Mouse (Mus musculus): ENCODE measurements around the gene Basp1. TPM values are rescaled to one million over a fixed set of nuclear protein-coding genes. Genes with fewer than 3 reads are reported as not detected.

Gene Basp1
- polyA plus RNA-seq, 1 experiment = 110 TPM

DNA sequence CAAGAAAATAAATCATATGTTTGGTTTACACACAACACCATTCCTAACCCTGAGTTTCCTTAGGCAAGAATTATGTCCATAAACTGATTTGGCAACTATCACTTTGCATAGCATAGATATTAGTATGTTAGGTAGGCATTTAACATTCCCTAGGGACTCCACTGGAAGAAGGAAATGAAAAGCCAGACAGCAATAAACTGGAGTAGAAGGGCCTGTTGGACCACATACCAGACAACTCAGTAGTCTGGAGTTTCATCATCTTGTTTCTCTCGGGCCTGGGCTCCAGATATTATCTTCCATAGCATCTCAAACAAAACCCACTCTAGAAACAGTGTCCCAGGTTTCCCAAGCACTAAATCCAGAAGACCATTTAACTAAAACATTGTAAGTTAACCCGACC lies 91.0 kb downstream of the Basp1 start:
- H3K27me3 ChIP-seq (ENCODE audit: control insufficient read depth, insufficient read depth, low read length, poor library complexity, severe bottlenecking) = no peaks in the 10 kb centered on the region
- no peaks in the 10 kb centered on the region for H3K4me1 ChIP-seq (ENCODE audit: control insufficient read depth, insufficient read depth, low read length)
- no peak overlapping the region for H3K27ac ChIP-seq (ENCODE audit: insufficient read depth, low read length)
- no peaks in the 10 kb centered on the region for H3K9me3 ChIP-seq (replicated peaks; ENCODE audit: control insufficient read depth, insufficient read depth, low read length, poor library complexity, severe bottlenecking)
- no peak overlapping the region for H3K9ac ChIP-seq (ENCODE audit: low read depth, poor library complexity, severe bottlenecking)
- no peak overlapping the region for H3K4me3 ChIP-seq (ENCODE audit: low read depth, low read length)
- no peaks in the 10 kb centered on the region for H3K36me3 ChIP-seq (ENCODE audit: control insufficient read depth, insufficient read depth, low read length, poor library complexity, severe bottlenecking)
- TF ChIP-seq POLR2A (IDR thresholded peaks at IDR 0.05; ENCODE audit: insufficient read depth, low read length) (no peak), CTCF (IDR thresholded peaks at IDR 0.05; ENCODE audit: low read depth, low read length) (no peak)

DNA sequence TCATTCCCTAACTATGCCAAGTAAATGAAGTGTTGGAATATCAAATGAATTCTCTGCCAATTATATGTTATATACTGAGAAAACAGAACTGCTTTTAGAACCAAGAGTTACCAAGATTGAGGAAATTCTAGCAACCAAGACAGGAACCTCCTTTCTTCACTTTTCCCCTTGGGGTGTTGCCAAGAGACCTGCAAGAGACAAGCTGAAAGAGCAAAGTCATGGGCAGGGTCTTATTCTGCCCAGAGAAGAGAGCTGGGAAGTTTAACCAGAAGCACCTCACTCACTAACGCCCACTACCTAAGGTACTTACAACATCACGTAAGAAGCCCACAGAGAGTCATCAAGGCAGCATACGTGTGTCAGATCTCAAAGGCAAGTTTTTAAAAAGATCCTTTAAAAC lies 91.5 kb downstream of the Basp1 start:
- Histone ChIP-seq H3K27me3 (ENCODE audit: control insufficient read depth, insufficient read depth, low read length, poor library complexity, severe bottlenecking) (no peaks in the 10 kb centered on the region), H3K9ac (ENCODE audit: low read depth, poor library complexity, severe bottlenecking) (no peak overlapping the region), H3K4me1 (ENCODE audit: control insufficient read depth, insufficient read depth, low read length) (no peaks in the 10 kb centered on the region), H3K4me3 (ENCODE audit: low read depth, low read length) (no peak overlapping the region), H3K36me3 (ENCODE audit: control insufficient read depth, insufficient read depth, low read length, poor library complexity, severe bottlenecking) (no peaks in the 10 kb centered on the region), H3K9me3 (replicated peaks; ENCODE audit: control insufficient read depth, insufficient read depth, low read length, poor library complexity, severe bottlenecking) (no peaks in the 10 kb centered on the region), H3K27ac (ENCODE audit: insufficient read depth, low read length) (no peak overlapping the region)
- TF ChIP-seq CTCF (IDR thresholded peaks at IDR 0.05; ENCODE audit: low read depth, low read length) = no peak
- TF ChIP-seq EP300 (IDR thresholded peaks at IDR 0.05; ENCODE audit: insufficient read depth, low read depth, low read length) = no peak
- TF ChIP-seq POLR2A (IDR thresholded peaks at IDR 0.05; ENCODE audit: insufficient read depth, low read length) = no peak

DNA sequence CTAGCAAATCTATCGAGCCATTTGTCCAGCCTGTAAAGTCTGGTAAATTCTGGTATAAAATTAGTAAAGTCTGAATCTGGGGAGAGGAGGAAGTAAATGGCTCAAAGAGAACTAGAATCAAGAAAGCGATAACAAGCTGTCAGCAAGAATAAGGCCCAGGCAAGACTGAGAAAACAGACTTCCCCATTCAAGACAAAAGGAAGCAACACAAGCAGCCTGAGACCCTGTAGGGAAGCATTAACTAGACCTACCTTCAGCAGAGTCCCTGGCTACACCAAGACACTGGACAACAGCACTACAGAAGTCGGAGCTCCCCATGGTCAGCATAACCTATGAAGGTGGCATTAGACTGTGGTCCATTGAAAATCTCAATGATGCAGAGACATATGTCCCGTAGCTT lies 91.9 kb downstream of the Basp1 start:
- no peaks in the 10 kb centered on the region for H3K27me3 ChIP-seq (ENCODE audit: control insufficient read depth, insufficient read depth, low read length, poor library complexity, severe bottlenecking)
- H3K9me3 ChIP-seq (replicated peaks; ENCODE audit: control insufficient read depth, insufficient read depth, low read length, poor library complexity, severe bottlenecking) = no peaks in the 10 kb centered on the region
- H3K4me1 ChIP-seq (ENCODE audit: control insufficient read depth, insufficient read depth, low read length) = no peaks in the 10 kb centered on the region
- TF ChIP-seq POLR2A (IDR thresholded peaks at IDR 0.05; ENCODE audit: insufficient read depth, low read length) = no peak
- TF ChIP-seq EP300 (IDR thresholded peaks at IDR 0.05; ENCODE audit: insufficient read depth, low read depth, low read length) = no peak
- no peak for TF ChIP-seq CTCF (IDR thresholded peaks at IDR 0.05; ENCODE audit: low read depth, low read length)
- H3K27ac ChIP-seq (ENCODE audit: insufficient read depth, low read length) = no peak overlapping the region
- H3K4me3 ChIP-seq (ENCODE audit: low read depth, low read length) = no peak overlapping the region
- H3K36me3 ChIP-seq (ENCODE audit: control insufficient read depth, insufficient read depth, low read length, poor library complexity, severe bottlenecking) = no peaks in the 10 kb centered on the region
- no peak overlapping the region for H3K9ac ChIP-seq (ENCODE audit: low read depth, poor library complexity, severe bottlenecking)

DNA sequence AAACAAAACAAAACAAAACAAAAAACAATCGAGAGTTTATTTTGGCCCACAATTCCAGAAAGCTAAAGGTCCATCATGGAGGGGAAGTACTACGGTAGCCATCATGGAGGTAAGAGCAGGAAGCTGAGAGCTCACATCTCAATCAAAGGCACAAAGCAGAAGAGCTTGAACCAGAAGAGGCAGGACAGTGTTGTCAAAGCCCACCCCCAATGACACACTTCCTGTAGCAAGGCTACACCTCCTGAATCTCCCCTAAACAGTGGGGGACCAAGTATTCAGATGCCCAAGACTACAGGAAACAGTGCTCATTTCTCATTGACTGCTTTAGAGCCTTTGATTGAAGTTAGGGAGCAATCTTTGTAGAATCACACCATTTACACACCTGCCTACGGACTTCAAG lies 99.1 kb downstream of the Basp1 start:
- H3K9me3 ChIP-seq (replicated peaks; ENCODE audit: control insufficient read depth, insufficient read depth, low read length, poor library complexity, severe bottlenecking) = no peaks in the 10 kb centered on the region
- H3K27ac ChIP-seq (ENCODE audit: insufficient read depth, low read length) = no peak overlapping the region
- H3K36me3 ChIP-seq (ENCODE audit: control insufficient read depth, insufficient read depth, low read length, poor library complexity, severe bottlenecking) = 0 out of 2 replicates have a peak, but pooled peaks cover 2% of the 10 kb centered on the region
- H3K9ac ChIP-seq (ENCODE audit: low read depth, poor library complexity, severe bottlenecking) = no peak overlapping the region
- TF ChIP-seq POLR2A (IDR thresholded peaks at IDR 0.05; ENCODE audit: insufficient read depth, low read length) (no peak), EP300 (IDR thresholded peaks at IDR 0.05; ENCODE audit: insufficient read depth, low read depth, low read length) (no peak), CTCF (IDR thresholded peaks at IDR 0.05; ENCODE audit: low read depth, low read length) (no peak)
- H3K4me1 ChIP-seq (ENCODE audit: control insufficient read depth, insufficient read depth, low read length) = peaks cover 2% of the 10 kb centered on the region
- no peak overlapping the region for H3K4me3 ChIP-seq (ENCODE audit: low read depth, low read length)
- H3K27me3 ChIP-seq (ENCODE audit: control insufficient read depth, insufficient read depth, low read length, poor library complexity, severe bottlenecking) = no peaks in the 10 kb centered on the region

Other genes starting within 250 kb of the Basp1 start
- 166 and 171 TPM in 2 replicates for gene Myo10, start 208.8 kb upstream of the Basp1 start, polyA plus RNA-seq (2011; ENCODE audit: insufficient read depth, insufficient read length, low read depth, missing spikeins)